Comparison of ENCODE assay signal across 9 mouse cellular contexts in genomic region chr13:106876278-106876677, GRCm38 (mm10).
DNase-seq lines count a peak whose midpoint lies in the region; TF ChIP-seq lines count a peak whose summit lies in the region.
"Had no signal": no experiment of that assay in that cellular context is flagged by ENCODE, and none has a peak within 500 bp of the region (broad histone marks: within the 10 kb centered on the region; RNA-seq: fewer than 3 reads in every experiment).

No protein-coding gene starts in this region.

- peak; percentile 52 for TF ChIP-seq CTCF in gastrocnemius, adult 2 months (IDR thresholded peaks at IDR 0.05)
- TF ChIP-seq CTCF in thymus, adult 2 months (IDR thresholded peaks at IDR 0.05; ENCODE audit: borderline replicate concordance, control insufficient read depth, extremely low read depth, insufficient read depth, low read length, poor library complexity), result no peak

- intact Hi-C loops in gastrocnemius, adult 2 months (cut with DNase I), result no loop called here

- H3K27me3 ChIP-seq in thymus, adult 2 months (ENCODE audit: control insufficient read depth, insufficient read depth, low read length), result no peaks in the 10 kb centered on the region
- H3K27me3 ChIP-seq: midbrain, embryonic 12.5 days had no signal

- no peak overlapping the region for H3K4me3 ChIP-seq in gastrocnemius, adult 2 months
- no peak overlapping the region for H3K4me3 ChIP-seq in thymus, adult 2 months (ENCODE audit: control insufficient read depth, insufficient read depth, low read length)
- H3K4me3 ChIP-seq: midbrain, embryonic 12.5 days had no signal

- H3K36me3 ChIP-seq in thymus, adult 2 months (ENCODE audit: control insufficient read depth, insufficient read depth, low read length), result peaks cover 5% of the 10 kb centered on the region; the same call in 1 of the 2 replicates

- H3K4me1 ChIP-seq in thymus, adult 2 months (replicated peaks; ENCODE audit: control insufficient read depth, insufficient read depth, low read length), result no peaks in the 10 kb centered on the region
- H3K4me1 ChIP-seq: midbrain, embryonic 12.5 days had no signal

- DNase-seq in gastrocnemius, adult 2 months, result no peak
- DNase-seq in gastrocnemius, adult 8-10 months (ENCODE audit: low spot score in 2 of 2), result no peak
- DNase-seq in thymus, postnatal 4 days, result peak; percentile 41
- no peak for DNase-seq in thymus, adult 2 months
- DNase-seq in induced T-regulatory cell, adult 2 months (ENCODE audit: low read depth), result peak; percentile 27
- no peak for DNase-seq in frontal cortex, postnatal 25 days (ENCODE audit: low spot score in 2 of 2)
- DNase-seq in kidney, adult 9 months, result no peak
- no peak for DNase-seq in right cerebral cortex, postnatal 4 days

- no peak for TF ChIP-seq POLR2A in thymus, adult 2 months (IDR thresholded peaks at IDR 0.05; ENCODE audit: control insufficient read depth, extremely low read depth, insufficient read depth, low read length, poor library complexity)

- H3K27ac ChIP-seq in gastrocnemius, adult 2 months, result no peak overlapping the region
- H3K27ac ChIP-seq in thymus, adult 2 months (ENCODE audit: control insufficient read depth, insufficient read depth, low read length), result no peak overlapping the region
- H3K27ac ChIP-seq: midbrain, embryonic 12.5 days had no signal

- 92% methylated on average over 1 of the region's 1 CpGs for WGBS in thymus, adult 2 months

Comparison
In these comparisons a context has a peak if more than half of its experiments do, and no peak if none do; other contexts are left out.
1. DNase-seq: peak in thymus, postnatal 4 days (single experiment) and induced T-regulatory cell, adult 2 months (single experiment); none in gastrocnemius, adult 2 months (single experiment), gastrocnemius, adult 8-10 months (0 of 2), thymus, adult 2 months (single experiment), frontal cortex, postnatal 25 days (0 of 2), kidney, adult 9 months (single experiment) and right cerebral cortex, postnatal 4 days (single experiment).